Mouse (Mus musculus): ENCODE results near the gene Cemip. TPM values are rescaled to one million over a fixed set of nuclear protein-coding genes. Genes with fewer than 3 reads are reported as not detected.

Cemip gene
- total RNA-seq, 2 experiments from 2014 or later, result 29.6 to 32.6 TPM

DNA sequence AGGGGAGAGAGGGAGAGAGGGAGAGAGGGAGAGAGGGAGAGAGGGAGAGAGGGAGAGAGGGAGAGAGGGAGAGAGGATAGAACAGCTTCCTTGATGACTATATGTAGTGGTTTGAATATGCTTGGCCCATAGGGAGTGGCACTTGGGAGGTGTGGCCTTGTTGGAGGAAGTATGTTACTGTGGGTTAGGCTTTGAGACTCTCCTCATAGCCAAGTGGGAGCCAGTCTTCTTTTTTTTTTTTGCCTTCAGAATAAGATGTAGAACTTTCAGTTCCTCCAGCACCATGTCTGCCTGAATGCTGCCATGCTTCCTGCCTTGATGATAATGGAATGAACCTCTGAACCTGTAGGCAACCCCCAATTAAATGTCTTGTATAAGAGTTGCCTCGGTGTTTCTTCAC is 16.3 kb upstream of the Cemip start:
- DNase-seq (ENCODE audit: extremely low spot score in 1 of 2, low spot score in 2 of 2), result no peak
- intact Hi-C loops (cut with DNase I), result no loop called here

DNA sequence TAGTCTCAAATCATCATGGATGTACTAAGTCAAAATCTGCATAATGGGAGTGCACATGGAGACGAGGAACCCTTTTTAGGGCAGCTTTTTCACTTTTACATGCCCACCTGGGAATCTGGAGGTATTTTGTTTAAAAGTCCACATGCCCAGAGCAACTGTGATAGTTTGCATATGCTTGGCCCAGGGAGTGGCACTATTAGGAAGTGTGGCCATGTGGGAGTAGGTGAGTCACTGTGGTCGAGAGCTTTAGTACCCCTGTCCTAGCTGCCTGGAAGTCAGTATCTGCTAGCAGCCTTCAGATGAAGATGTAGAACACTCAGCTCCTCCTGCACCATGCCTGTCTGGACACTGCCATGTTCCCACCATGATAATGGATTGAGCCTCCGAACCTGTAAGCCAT is 14.4 kb upstream of the Cemip start:
- no peak for DNase-seq (ENCODE audit: extremely low spot score in 1 of 2, low spot score in 2 of 2)
- intact Hi-C loops (cut with DNase I), result no loop called here

DNA sequence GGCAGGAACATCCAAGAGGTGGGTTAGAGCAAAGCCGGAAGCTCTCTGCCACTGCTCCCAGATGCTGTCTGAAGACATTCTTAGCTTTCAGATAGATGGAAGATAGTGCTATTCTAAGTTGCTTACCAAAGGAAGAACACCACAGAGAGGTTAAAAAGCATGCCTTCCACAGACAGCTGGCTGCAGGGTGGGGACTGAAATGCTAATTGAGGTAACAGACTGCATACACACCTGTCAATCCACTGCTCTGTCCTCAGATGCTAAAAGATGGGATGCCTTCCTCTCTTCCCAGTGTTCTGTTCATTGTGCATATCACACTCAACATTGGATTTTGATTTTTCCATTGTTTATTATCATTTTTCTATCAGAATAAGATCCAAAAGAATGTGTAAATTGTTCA is 11.8 kb upstream of the Cemip start:
- intact Hi-C loops (cut with DNase I), result no loop called here
- no peak for DNase-seq (ENCODE audit: extremely low spot score in 1 of 2, low spot score in 2 of 2)

DNA sequence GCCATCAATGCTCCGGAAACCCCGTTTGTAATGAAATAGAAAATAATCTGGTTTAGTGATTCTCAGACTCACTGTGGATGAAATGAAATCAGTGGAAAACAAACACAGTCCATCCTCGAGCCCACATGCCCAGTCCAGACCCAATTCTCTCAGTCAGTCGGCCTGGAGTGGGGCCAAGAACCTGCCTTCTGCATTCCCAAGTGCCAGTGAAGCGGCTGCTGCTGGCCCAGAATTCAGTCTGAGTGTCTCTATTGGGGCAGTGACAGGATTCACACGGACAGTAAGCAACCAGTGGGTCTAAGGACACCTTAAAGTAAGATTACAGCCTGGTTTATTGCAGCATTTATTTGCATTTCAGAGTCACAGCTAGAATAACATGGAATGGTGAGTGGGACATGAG is 10.2 kb upstream of the Cemip start:
- DNase-seq (ENCODE audit: extremely low spot score in 1 of 2, low spot score in 2 of 2), result peak in 1 of 2 experiments; percentile 65
- intact Hi-C loops (cut with DNase I), result no loop called here

DNA sequence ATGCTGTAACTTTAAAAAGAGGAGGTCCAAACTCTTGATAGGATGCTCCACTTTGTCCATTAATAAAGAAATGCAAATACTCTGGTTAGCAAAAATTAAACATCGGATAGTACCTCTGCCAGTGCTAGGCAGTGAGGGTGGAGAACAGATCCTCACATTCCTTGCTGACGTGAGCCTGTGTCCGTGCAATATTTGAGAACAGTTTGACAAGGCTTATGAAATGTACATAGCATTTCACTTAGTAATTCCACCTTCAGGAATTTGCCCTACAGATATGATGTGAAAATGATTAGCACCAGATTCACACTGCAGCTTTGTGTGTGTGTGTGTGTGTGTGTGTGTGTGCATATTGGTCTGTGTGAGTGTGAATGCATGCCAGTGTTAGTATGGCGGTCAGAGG is 4.5 kb upstream of the Cemip start:
- no peak for DNase-seq (ENCODE audit: extremely low spot score in 1 of 2, low spot score in 2 of 2)
- intact Hi-C loops (cut with DNase I), result no loop called here

DNA sequence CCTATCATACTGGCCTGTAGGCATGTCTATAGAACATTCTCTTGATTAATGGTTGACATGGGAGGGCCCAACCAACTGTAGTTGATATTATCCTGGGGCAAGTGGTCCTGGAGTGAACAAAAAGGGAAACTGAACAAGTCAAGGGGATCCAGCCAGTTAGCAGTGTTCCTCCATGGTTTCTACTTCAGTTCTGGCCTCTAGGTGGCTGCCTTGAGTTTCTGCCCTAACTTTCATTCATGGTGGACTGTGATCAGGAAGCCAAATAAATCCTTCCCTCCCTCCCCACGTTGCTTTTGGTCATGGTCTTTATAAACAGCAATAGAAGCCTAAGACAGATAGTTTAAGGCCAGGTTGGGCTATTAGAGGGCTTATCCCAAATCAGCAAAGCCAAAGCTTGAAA is 3.5 kb upstream of the Cemip start:
- no peak for DNase-seq (ENCODE audit: extremely low spot score in 1 of 2, low spot score in 2 of 2)
- intact Hi-C loops (cut with DNase I), result loop anchor here (5.0 to 10.0 kb wide), 4 partner anchors 63 to 425 kb away; partner anchors contain the start of gene Abhd17c

DNA sequence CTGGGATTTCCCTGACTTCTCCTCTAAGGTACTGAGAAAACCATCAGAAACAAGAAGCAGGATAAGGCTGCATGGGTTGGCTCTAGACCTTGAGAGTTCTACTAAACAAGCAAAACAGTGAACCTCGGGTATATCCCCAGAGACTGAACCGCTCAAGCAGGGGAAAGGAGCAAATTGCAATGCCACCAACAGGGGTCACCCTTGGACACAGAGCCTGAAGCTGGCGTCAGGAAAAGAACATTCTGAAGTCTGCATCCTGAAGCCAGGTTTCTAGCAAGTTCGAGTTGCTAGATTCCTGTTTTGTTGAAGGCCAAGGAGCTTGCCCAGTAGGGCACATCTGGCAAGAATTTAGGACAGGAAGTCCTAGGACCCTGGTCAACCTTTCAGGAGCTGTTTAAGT is 2.7 kb upstream of the Cemip start:
- peak; percentile 70 to 79 for DNase-seq (ENCODE audit: extremely low spot score in 1 of 2, low spot score in 2 of 2)
- intact Hi-C loops (cut with DNase I), result loop anchor here (5.0 to 10.0 kb wide), 4 partner anchors 63 to 424 kb away; partner anchors contain the start of gene Abhd17c

DNA sequence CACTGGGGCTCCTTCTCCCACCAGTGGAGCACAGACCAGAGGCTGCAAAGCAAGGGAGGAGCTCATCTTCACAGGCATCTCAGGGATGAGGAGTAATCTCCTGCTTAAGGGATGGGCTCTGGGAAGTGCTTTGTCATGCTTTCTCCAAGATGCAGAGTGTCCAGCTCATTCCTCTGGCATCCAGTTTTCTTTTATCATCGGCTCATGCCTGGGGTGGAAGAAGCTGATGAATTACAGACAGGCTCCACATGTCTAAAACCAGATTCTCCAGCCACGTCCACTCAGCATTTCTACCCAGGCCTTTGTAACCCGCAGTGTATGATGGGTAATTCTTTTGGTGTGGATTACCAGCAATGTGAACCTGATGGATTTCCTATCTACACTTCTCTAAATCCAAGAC is 1.9 kb upstream of the Cemip start:
- intact Hi-C loops (cut with DNase I), result loop anchor here (5.0 to 10.0 kb wide), 4 partner anchors 64 to 423 kb away; partner anchors contain the start of gene Abhd17c
- DNase-seq (ENCODE audit: extremely low spot score in 1 of 2, low spot score in 2 of 2), result no peak

DNA sequence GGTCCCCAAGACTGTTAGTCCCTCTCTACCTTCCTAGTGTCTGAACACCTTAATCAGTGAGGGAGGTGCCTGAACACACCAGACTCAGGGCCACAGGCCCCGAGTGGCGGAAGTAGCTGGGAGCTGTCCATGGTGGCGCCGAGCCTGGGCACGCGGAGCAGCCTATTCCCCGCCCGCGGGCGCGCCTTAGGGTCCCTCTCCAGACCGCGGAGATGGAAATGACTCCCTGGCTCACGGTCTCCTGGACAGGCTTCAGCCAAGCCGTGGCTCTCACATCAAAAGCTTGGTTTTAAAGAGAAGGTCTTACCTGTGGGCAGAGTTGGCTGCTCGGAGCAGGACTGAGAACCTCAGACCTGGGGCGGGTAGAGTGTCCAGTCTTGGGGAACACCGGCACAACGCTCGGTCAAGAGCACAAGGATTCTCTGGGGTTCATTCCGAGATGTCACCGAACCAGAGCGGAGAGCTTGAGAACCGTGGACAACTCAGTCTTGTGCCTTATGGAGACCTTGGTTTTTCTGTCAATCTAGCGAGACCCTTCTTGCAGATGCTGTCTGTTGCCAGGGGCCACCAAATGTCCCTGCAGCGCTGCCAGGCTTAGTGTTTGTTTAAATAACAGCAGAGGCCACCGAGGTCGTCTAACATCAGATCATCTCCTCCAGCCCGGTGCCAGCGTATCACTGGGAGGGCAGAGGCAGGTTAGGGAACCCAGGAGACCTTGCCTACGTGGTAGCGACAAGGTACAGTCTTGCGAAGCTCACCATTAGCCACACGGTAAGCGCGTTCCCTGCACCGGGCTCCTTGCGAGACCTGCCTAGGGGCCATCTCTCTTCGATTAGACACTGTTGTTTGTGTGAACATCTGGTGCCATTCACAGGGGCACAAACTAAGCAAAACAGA is 1.0 kb downstream of the Cemip start:
- peak in 1 of 2 experiments; percentile 76 for DNase-seq (ENCODE audit: extremely low spot score in 1 of 2, low spot score in 2 of 2)
- intact Hi-C loops (cut with DNase I), result loop anchor here (5.0 to 10.0 kb wide), 4 partner anchors 67 to 420 kb away; partner anchors contain the start of gene Abhd17c

DNA sequence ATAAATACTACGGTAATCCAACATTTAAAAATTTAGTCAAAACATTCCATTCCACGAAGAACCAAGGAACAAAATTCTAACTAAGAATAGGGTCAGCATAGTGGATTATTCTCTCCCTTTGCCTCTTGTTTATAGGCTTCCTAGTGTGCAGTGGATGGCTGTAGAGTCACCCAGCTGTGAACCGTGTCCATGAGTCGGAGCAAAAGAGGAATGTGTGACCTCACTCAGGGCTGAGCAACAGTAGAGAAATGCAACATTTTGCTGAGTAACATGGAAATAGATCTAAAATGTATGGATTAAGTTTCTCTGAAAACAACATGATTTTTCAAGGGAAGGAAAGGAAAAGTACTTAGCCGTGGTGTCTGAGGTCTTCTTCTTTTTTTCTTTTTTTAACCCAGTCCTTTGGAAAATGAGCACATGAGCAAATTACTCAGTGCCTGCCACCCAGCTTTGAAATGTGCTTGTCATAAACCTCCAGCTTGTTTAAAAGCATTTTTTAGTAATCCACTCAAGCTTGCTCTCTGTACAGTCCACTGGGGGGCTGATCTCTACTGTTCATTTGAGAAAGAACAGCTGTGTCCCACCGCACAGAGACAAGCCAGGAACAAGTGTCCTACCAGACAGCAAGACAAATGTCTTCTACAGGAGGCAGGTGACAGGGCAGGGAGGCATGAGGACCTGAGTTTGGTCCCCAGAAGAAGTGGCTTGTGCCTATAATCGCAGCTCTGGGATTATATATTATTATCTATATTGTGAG is 8.9 kb downstream of the Cemip start:
- intact Hi-C loops (cut with DNase I), result no loop called here
- DNase-seq (ENCODE audit: extremely low spot score in 1 of 2, low spot score in 2 of 2), result no peak

DNA sequence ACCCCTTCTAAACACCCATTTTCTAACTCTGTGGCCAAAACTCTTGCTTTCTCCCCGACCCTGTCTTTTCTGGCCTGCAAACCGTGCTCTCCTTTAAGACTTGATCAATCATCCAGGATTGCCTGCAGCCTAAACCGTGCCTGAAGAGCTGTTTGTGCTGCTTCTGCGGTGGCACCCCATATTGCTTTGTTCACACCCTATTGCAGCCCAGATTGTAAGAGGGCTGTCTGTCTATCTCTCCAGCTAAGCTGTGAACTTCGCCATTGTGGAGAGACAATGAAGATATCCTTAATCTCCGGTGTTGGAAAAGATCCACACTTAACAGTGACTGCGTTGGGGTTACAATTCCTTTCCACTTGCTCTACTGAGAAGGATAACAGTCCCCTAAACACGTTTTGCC is 12.0 kb downstream of the Cemip start:
- intact Hi-C loops (cut with DNase I), result no loop called here
- DNase-seq (ENCODE audit: extremely low spot score in 1 of 2, low spot score in 2 of 2), result no peak

DNA sequence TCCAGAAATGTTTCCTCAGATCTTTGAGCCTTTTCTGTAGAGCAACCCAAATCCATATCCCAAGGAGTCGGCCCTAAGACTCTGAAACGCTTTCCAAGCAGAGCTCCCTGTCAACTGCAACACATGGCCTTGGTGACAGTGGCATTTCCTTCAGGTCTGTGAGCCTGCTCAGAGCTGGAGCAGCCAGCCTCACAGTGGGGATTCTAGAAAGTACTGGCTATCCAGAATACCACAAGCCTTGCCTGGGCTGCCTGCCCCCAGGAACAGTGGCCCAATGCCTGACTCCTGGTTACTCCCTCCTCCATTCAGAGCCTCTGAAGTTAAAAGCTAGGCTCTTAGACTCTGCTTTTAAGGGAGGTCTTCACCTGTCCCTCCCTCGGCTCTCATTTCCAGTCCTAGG is 12.4 kb downstream of the Cemip start:
- DNase-seq (ENCODE audit: extremely low spot score in 1 of 2, low spot score in 2 of 2), result no peak
- intact Hi-C loops (cut with DNase I), result no loop called here

DNA sequence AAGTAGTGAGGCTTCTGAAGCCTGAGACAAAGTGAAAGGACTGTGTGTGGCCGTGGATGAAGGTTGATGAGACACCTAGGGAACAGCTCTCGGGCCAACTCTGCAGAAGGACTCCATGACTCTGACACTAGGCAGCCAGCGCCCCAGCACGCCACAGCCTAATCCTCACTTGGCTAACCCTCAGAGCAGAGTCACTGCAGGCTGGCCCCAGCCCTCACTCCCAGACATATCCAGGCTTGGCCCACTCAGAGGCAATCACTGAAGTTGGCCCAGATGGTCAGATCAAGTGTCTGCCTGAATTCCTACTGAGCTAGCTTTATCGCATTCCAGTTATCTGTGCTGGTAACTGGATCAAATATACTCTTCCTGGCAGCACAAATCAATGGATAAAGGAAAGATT is 17.4 kb downstream of the Cemip start:
- no peak for DNase-seq (ENCODE audit: extremely low spot score in 1 of 2, low spot score in 2 of 2)
- intact Hi-C loops (cut with DNase I), result no loop called here

DNA sequence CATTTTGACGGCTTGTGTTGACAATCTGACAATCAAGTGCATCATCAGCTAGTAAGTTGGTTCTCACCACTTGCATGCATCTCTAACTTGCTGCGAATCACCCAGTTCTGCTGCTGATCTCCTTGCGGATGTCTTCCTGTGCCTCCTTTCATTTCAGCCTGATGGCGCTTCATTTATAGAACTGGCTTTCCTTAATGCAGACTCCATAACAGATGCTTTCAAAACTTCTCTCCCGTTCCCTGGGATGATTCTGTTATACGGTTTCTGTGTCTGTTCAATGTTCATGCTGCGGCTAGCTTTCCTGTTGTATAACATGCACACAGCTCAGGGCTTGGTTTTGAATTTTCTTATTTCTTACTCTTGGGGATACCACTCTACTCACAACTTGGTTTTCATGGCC is 26.5 kb downstream of the Cemip start:
- peak in 1 of 2 experiments; percentile 11 for DNase-seq (ENCODE audit: extremely low spot score in 1 of 2, low spot score in 2 of 2)
- intact Hi-C loops (cut with DNase I), result no loop called here

DNA sequence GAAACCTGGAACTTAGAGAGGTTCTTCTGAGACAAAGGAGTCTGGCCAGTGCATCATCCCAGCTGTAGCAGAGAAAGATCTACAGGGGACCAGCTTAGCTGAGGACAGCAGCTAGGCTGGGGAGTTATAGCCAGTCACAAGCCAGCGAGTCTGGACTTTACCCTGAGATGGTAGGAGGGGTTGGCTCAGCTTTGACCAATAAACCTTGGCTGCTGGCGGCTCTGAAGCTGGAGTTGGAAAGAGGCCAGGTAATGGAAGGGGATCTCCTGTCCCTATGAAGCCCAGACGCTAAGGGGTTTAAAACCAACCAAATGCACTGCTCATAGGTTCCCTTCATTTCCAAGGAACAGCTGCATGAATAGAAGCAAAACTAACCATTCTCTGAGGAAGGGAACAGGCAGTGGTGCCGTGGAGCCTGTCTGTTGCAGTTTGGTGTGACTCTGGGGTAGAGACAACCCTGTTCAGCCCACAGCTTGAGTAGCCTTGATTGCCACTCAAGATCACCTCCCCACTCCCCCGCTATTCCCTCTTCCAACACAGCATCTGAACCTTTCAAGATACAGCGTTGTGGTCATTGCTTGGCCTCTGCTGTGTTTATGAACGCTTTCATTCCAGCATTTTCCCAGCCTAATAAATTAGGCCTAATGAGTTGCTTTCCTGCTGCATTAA is 30.2 kb downstream of the Cemip start:
- DNase-seq (ENCODE audit: extremely low spot score in 1 of 2, low spot score in 2 of 2), result no peak
- intact Hi-C loops (cut with DNase I), result no loop called here

DNA sequence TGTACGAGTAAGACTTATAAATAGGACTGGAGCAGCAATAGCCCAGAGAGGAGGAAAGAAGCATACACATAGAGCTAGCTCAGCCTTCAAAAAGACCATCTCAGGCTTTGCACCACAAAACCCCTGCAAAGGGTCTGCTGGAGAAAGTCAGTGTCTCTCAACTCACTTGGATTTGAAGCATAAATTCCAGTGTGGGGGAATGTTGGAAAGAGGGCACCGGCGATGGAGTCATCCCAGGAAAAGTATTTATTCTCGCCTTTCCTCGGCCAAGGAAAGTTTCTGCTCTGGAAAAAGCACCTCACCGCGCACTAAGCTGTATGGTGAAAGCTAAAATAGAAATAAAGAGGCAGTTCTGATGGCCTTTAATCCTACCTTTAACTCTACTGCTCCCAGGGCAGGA is 32.4 kb downstream of the Cemip start:
- intact Hi-C loops (cut with DNase I), result no loop called here
- DNase-seq (ENCODE audit: extremely low spot score in 1 of 2, low spot score in 2 of 2), result no peak

DNA sequence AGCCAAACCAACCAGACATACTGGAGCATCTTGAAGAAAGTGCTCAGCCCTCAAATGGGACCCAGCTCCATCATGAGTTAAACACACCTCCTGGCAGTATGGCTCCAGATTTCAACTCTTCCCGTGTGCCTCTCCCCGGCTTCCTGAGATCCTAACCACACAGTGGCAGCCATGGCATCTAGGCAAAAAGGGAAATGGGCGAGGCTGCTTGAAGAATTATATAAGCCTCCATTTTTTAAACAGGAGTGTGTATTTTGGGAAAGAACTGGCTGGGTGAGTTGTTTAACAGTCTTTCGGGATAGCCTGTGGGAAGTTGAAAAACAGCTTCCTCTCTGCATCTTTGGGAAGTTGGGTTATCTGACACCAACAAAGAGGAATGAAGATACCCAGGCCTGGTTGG is 34.9 kb downstream of the Cemip start:
- no peak for DNase-seq (ENCODE audit: extremely low spot score in 1 of 2, low spot score in 2 of 2)
- intact Hi-C loops (cut with DNase I), result no loop called here

DNA sequence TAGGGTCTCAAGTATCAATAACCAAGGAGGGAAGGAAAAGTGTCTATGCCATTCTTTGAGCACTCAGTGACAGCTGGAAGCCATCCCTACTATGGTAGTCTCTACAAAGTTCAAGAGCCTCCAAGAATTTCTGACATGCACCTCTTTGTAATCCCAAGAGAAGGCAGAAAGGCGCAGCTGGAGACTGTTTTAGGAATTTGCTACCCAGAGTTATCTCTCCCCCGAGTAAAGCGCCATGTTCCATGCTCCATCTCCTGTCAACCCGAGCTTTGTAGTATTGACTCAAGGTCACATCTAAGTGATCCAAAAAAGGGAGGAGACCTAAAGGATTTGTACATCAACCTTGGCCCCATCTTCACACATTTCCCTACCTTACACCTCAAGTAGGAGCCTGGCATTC is 40.8 kb downstream of the Cemip start:
- intact Hi-C loops (cut with DNase I), result no loop called here
- DNase-seq (ENCODE audit: extremely low spot score in 1 of 2, low spot score in 2 of 2), result no peak

DNA sequence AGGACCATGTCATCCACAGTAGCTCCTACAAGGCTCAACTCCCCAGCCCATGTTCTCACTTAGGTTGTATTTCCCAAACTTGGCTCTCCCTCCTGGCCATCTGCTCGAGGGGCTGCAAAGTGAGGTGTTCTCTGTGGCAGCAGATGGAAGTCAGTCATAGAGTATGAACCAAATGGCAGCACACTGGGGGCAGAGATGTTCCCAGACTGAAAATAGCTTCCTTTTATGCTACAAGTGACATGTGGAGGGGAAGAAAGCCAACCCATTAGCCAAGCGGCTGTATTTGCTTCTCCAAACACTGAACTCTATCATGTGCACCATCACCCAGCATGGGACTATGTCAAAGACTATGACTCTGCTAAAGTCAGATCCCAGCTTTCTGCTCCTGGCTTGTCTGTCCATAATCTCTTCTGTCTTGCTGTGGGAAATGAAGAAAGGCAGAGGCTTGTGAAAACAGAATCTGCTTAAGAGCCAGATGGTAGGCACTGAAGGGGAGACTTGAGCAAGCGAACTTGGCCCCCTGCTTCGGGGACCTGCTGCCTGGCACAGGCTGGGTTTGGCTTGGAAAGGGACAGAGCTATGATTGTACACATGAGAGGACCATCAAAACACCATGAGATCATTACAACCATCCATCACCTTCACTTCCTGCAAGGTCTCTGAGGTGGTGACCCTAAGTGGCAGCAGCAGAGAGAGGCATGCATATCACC is 41.6 kb downstream of the Cemip start:
- peak; percentile 24 to 56 for DNase-seq (ENCODE audit: extremely low spot score in 1 of 2, low spot score in 2 of 2)
- intact Hi-C loops (cut with DNase I), result no loop called here
